Mouse (Mus musculus): Measurements from ENCODE around the gene Ppp1r3e.
A peak's percentile ranks its signal among the peaks of the same experiment; 100 is the strongest.

Ppp1r3e gene

DNA sequence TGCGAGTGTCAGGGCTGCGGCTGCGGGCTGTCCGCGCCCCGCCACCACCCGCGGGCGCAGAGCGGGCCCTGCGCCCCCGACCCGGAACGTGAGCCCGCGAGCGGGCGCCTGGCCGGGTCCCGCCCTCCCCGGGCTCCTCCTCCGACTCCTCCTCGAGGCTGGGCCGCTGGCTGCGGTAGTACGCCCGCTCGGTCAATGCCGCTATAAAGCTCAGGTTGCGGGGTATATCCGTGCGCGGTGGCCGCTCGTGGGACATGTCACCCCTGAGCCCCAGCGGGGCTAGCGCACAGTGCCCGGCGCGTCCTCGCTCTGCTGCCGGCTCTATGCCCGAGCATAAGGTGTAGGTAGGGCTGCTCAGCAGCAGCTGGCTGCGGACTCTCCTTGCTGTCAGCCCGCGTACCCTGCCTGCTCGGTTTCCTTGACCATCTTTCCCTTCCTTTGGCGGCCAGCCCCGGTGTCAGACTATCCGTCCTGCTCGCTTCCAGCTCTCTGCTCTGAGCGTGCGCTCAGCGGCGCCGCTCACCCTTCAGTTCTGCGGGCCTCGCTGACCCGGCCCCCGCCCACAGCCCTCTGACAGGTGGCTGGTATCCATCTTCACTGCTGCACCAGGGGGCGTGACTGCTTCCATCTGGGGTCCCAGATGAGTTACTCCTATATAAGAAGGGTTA, at the start of gene Ppp1r3e:
TSS of gene Ppp1r3e (minus strand) at position 503 of the 668 bp plus-strand sequence.
- peak; percentile 37 to 60 for DNase-seq (ENCODE audit: low spot score in 2 of 2)

DNA sequence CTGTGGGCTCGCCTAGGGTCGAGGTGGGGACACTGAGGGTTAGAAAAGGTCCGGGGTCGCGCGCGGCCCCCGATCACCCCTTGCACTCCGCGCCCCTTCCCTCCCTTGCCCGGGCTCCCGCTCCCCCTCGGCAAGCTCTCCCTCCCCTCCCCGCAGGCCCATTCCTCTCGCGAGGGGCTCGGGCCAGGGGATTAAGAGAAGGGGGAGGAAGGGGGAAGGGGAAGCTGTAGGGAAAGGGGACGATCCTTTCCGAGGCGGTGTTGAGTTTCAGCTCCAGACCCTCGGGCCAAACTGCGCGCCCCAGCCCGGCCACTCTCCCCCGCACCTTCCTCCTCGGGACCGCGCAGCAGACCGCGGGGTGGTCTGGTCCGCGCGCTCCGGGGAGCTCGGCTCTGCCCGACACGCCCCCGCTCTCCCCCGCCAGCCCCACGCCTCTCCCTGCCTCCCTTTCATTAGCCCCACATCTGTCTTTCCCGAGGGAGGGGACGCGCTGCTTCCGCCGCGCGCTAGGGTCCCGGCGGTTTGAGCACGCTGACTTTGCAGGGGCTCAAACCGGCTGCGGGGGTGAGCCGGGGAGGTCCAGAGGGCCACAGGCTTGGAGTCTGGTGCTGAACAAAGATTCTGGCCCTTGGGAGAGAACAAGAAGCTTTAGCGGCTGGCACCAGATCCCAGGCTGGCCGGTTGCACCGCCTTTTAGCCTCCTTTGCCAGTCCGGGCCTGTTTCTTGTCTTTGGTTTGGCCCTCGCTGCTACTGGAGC, 49.2 kb upstream of the Ppp1r3e start:
- no peak for DNase-seq (ENCODE audit: low spot score in 2 of 2)

DNA sequence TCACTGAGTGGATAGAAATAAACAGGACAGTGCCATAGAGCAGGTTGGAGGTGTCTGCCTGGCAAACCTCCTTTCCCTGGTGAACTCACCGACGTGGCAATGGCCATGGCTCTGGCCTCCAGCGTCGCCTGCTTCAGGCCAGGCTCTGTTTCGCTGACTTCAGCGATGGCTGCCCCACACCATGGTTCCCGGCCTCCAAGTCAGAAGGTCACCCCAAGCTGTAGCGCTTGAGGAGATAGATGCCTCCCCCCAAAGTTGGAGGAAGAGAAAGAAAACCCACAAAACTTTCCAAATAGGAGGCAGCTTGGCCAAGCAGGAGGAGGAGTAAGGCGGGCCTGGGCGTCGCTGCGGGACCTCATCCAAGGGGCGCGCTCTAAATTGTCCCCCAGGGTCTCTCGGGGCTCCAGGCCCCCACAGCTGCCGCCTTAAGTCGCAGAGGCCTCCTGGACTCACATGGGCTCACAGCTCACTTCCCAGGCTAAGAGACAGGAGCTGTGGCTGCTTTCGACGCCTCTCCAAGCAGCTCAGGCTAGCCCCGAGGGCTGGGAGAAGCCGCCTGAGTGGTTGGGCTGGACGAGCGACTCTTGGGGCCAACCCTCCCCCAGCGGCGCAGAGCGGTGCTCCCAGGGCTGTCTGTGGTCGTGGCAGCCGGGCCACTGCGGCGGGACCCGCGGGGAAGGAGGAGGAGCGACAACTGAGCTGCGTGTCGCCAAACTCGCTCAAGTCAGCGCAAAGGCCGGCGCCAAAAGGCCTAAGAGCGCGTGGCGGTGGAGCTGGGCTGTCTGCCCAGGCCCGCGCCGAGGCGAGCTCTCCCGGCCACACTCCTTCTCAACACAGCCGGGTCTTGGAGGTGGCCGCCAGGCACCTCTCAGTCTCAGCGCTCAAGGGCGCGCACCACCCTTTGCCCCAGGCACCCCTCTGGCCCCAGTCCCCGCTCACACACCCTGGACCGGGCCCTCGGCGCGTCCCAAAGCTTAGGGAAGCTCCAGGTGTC, 48.3 kb upstream of the Ppp1r3e start, which contains the start of gene Efs:
TSS of gene Efs (minus strand) at position 778 of the 994 bp plus-strand sequence.
- no peak for DNase-seq (ENCODE audit: low spot score in 2 of 2)

DNA sequence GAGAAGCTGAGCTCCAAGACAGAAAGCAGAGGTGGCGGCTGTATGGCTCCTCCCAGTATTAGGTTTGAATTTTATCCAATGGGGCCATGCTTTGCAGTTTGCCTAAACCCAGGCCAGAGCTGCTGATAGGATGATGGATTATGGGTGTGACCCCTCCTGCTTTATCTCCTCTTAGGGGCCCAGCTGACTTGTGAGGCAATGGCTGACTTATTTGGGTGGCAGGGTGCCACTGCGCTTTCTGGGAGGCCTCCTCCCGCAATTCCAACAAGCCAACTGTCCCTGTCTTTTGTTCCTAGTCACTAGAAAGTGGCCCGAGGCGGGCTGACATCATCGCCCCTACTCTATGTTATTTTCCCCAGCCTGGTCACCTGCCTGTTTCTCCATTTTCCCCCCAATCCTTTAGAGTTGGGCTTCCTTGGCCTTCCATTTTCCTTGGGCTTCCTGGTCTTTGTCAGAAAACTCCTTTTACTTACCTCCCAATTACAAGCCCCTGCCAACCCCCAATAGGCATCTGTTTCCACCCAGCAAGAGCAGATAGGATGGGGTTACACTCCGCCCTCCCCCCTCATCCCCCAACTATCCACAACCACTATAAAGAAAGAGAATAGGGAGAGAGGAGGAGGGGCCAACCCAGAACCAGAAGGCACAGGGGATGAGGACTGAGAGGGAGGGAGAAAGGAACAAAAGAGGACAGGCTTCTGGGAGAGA, 47.4 kb upstream of the Ppp1r3e start:
- no peak for DNase-seq (ENCODE audit: low spot score in 2 of 2)

DNA sequence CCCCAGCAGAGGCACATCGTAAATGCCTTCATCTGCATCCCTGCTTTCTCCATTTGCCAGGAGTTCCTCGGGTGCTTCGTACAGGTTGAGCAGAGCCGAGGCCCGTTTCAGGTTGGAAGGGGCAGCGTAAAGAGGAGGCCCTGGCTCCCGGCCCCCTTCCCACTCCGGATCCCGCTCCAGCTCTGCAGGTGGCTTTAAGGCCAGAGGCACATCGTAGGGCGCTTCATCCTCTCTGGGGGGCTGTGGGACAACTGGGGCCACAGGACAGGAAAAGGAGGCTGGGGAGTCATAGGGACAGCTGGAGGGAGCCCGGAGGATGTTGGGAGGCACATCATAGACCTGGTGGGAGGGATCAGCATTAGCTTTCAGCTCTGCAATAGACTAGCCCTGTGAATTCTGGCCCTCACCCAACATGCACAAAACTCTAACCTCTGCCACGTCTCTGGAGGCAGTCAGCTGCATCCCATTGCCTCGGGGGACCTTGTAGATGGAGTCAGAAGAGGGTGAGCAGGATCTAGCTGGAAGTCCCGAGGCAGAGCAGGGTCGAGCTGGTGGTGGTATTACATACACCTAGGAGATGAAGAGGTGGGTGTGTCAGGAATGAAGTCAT, 42.8 kb upstream of the Ppp1r3e start:
- no peak for DNase-seq (ENCODE audit: low spot score in 2 of 2)

DNA sequence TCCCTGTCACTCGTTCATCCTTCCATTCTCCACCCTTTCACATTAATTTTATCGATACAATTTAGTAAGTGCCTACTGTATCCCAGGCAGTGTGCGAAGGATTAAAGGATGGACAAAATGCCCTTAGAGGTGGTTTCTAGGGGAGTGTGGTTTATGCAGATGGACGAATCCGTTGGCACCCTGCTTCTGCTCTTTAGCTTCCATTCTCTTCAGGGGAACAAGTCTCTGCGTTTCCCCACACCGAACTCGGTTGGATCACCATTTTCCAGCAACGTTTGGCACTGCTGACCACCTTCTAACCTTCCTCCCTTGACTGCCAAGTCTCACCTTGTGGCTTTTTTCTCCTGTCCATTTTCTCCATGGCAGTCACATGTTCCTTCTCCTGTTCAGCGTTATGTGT, 36.0 kb upstream of the Ppp1r3e start:
- no peak for DNase-seq (ENCODE audit: low spot score in 2 of 2)

DNA sequence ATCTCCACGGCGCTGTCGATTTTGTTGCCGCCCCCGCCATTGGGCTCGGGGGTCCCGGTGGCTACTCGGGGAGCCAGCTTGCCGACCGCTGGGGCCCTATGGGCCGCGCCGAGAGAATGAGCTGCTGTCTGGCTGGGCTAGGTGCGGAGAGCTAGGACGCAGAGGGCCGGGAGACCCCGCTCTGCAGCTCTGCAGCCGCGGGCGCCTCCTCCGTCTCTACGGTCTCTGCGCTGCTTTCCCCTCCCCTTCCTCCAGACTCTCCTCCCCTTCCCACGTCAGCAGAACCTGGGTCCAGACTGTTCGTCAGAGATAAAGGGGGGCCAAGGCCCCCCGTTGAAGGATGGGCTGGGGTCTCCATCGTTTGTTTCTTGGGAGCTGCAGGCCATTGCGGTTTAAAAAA, 35.5 kb upstream of the Ppp1r3e start, which contains the start of gene Slc22a17:
TSS of gene Slc22a17 (minus strand) at position 247 of the 400 bp plus-strand sequence.
- peak; percentile 30 to 50 for DNase-seq (ENCODE audit: low spot score in 2 of 2)

DNA sequence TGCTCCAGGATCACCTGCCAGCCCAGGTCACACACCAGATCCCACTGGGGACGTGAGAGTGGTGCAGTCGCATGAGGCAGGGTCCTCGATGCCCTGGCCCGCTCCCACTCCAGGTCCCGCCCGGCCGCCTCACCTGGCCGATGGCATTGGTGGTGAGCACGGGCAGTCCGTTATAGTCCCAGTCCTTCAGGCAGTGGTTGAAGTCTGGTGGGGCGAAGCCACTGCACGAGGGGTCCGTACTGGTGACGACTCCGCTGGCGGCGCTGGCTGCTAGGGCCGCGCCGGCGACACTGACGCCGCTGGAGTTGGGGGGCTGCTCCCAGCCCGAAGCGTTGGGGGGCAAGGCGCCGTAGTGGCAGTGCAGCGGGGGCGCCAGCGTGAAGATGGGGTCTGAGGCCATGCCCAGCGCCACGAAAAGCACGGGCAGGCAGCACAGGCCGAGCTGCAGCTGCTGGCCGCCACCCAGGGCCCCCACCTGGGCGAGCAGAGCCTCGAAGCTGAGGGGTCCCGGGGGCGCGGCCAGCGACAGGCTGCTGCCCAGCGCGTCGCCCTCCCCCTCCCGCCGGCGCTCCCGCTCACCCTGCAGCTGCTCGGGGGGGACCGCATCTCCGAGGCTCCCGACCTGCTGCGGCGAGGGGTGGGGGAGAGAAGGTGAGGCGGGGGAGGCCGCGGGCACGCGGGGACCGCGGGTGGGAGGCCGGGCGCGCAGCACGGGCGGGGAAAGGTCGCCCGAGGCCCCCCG, 34.9 kb upstream of the Ppp1r3e start:
- no peak for DNase-seq (ENCODE audit: low spot score in 2 of 2)

DNA sequence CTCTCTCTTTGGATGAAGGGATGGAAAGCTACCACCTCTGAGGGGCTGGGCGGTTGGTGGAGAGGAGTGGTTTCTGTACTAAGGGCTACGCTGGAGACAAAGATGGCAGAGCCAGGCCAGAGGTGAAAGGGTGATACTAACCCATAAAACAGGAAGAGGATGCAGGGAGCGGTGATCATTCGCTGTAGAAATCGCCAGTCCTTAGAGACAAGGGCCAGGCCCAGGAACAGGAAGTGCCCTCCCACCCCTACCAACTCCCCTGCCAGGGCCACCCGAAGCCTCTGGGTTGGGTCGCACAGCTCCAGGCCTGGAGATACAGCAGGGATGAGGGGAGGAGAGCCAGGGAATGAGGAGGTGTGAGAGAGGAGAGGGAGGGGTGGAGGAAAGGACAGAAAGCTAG, 31.3 kb upstream of the Ppp1r3e start:
- no peak for DNase-seq (ENCODE audit: low spot score in 2 of 2)

DNA sequence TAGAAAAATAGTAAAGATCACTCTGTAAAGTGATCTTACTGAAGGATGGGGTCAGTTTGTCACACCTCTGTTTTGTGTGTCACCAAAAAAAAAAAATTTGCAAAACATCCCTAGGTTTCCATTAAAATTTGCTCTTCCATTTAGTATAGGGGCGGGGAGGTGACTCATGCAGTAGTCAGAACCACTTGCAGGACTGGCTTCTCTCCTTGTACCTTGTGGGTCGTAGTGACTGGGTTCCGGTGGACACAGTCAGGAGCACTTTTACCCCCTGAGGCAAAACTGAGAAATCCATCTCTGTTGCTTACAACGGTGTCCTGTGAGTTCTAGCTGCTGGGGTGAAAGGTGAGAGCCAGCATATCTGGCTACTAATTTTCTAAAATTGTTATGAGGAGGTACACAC, 26.3 kb upstream of the Ppp1r3e start:
- DNase-seq (ENCODE audit: low spot score in 2 of 2), result no peak

DNA sequence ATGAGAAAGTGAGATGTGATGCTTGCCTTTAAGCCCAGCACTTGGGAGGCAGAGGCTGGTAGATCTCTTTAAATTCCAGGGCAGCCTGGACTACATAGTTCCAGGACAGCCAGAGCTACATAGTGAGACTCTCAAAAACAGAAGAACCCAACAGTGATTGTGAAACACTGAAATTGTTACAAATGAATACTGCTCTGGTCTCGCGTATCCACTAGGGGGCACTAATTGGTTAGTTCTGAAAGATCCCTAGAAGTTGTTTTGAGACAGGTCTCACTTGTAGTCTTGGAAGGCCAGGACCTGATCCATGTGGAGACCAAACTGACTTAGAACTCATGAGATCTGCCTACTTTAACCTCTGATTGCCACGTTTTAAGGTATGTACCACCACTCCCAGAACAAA, 23.0 kb upstream of the Ppp1r3e start:
- peak; percentile 34 to 60 for DNase-seq (ENCODE audit: low spot score in 2 of 2)

DNA sequence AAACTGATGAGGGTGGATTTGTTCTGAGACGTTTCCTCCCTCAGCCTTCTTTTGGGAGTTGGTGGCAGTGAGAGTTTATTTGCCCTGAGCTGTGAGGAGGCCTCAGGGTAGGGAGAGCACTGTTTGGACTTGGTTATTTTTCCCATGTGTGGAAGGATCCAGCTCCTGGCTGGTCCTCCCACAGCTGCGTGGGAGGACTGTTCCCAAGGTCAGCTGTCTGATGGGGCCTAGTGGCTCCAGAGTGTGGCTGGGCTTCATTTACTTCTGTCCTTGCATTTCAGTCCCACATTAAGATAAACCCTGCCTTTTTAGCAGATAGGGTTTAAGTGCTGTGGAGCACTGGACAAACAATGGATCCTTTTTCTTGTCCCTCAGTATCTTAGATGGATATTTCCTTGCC, 20.1 kb upstream of the Ppp1r3e start:
- DNase-seq (ENCODE audit: low spot score in 2 of 2), result no peak

DNA sequence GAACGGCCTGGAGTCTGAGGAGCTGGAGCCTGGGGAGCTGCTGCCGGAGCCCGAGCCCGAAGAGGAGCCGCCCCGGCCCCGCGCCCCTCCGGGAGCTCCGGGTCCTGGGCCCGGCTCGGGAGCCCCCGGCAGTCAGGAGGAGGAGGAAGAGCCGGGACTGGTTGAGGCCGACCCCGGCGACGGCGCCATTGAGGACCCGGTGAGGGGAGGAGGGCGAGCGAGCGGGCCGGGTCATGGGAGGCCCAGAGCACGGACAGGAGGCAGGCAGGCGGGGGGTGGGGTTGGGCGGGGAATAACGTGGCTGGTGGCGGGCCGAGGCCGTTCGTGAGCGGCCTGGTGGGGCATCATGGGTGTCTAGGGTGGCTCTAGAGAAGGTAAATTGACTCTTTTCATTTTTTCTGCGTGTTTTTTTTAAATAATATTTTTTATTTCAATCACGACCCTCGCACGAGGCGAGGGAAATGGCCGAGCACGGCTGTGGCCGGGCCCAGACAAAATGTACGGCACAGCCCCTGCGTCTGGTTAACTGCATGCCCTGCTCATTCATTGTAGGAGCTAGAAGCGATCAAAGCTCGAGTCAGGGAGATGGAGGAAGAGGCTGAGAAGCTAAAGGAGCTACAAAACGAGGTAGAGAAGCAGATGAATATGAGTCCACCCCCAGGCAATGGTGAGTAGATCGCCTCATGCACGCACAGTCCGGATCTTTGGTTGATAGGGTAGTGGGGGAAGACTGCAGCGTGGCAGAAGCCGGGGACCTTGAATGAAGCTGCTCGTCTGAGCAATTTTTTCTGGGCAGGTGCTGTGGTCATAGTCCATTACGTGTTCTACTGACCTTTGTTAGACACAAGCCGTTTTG, 17.2 kb upstream of the Ppp1r3e start:
- DNase-seq (ENCODE audit: low spot score in 2 of 2), result peak; percentile 53 to 57

DNA sequence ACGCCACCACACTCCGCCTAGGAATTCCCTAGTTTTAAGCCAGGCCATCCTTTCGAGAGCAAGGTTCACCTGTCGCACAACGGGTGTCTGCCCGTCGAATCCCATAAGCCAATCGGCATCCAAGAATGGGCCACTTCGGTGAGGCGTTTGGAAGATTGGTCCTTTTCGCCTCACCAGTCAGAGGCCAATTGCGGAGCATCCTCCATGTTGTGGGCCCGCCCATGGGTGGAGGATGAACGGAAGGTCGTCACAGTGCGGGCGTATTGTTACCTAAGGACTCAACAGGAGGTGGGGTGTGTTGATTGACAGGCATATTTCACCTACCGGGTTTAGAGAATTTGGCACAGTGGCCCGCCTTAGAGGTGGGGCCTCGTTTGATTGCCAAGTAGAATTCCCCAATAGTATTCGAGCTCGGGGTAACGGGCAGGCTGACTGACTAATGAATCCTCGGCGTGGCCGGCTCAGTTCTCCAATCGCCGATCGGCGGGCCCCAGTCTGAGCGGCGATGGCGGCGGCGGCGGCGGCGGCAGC, 16.4 kb upstream of the Ppp1r3e start:
- peak; percentile 98 to 99 for DNase-seq (ENCODE audit: low spot score in 2 of 2)

DNA sequence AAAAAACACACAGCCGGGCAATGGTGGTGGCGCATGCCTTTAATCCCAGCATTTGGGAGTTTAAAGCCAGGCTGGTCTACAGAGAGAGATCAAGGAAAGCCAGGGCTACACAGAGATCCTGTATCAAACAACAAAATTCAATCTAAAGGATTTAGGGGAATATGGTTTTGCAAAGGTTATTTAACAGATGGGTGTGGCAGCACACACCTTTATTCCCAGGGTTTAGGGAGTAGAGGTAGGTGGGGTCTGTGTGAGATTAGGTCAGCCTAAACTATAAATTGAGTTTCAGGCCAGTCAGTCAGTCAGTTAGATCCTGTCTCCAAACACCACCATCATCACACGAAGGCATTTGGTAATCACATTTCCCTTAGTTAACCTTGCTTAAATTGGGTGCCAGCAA, 14.8 kb upstream of the Ppp1r3e start, which contains the start of gene Pabpn1:
TSS of gene Pabpn1 (plus strand) at position 301 of the 400 bp plus-strand sequence.
- DNase-seq (ENCODE audit: low spot score in 2 of 2), result no peak

DNA sequence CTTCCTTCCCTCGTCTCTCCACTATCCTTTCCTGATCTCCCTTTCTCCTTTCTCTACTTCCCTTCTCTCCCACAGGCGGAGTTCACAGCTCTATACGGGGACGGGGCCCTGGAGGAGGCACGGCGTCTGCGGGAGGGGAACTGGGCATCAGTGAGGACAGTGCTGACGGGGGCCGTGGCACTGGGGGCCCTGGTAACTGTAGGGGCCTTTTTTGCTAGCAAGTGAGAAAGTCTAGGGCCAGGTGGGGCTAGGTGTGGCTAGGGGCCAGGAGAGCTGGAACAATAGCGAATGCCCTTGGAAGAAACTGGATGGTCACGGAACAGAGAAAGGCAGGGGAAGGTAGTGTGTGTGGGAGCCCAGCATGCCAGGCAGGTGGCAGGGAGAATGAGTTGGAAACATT, 8.0 kb upstream of the Ppp1r3e start:
- DNase-seq (ENCODE audit: low spot score in 2 of 2), result no peak

DNA sequence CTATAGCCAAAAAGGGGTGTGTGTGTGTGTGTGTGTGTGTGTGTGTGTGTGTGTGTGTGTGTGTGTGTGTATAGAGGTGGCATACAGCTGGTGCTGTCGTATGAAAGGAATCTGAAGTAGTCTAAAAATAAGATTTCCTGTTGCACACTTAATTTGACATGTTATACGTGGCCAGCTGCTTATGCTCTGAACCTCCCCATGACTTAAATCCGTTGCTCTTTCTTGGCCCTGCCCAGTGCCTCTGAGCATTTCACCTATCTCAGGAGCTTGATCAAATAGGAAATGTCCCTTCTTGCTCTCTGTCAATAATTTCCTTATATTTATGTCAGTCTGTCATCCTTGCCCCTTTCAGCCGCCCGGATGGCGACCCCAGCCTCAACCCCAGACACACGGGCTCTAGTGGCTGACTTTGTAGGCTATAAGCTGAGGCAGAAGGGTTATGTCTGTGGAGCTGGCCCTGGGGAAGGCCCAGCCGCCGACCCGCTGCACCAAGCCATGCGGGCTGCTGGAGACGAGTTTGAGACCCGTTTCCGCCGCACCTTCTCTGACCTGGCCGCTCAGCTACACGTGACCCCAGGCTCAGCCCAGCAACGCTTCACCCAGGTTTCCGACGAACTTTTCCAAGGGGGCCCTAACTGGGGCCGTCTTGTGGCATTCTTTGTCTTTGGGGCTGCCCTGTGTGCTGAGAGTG, 6.8 kb upstream of the Ppp1r3e start:
- DNase-seq (ENCODE audit: low spot score in 2 of 2), result no peak
